Mouse (Mus musculus) embryonic stem cell, embryonic (primary cell): ENCODE measurements around the gene Ndufaf2.

Source experiments
- CTCF ChIA-PET, 4 experiments: fragments of 300-600 bp in 2 of 4; fragments of 350-600 bp in 2 of 4; sonication (Branson Sonifier 250); formaldehyde crosslinking; loops; one replicate each; lab custom pipeline; 2022; ENCODE audit warnings: inconsistent platforms in 2 of 4; lab: Charles Lee
- POLR2A ChIA-PET, 4 experiments: fragments of 300-600 bp in 2 of 4; fragments of 350-600 bp in 2 of 4; sonication (Branson Sonifier 250); formaldehyde crosslinking; loops; one replicate each; lab custom pipeline; 2022; ENCODE audit warnings: antibody characterized with exemption in 4 of 4, inconsistent platforms in 1 of 4; lab: Charles Lee

Ndufaf2 gene

DNA sequence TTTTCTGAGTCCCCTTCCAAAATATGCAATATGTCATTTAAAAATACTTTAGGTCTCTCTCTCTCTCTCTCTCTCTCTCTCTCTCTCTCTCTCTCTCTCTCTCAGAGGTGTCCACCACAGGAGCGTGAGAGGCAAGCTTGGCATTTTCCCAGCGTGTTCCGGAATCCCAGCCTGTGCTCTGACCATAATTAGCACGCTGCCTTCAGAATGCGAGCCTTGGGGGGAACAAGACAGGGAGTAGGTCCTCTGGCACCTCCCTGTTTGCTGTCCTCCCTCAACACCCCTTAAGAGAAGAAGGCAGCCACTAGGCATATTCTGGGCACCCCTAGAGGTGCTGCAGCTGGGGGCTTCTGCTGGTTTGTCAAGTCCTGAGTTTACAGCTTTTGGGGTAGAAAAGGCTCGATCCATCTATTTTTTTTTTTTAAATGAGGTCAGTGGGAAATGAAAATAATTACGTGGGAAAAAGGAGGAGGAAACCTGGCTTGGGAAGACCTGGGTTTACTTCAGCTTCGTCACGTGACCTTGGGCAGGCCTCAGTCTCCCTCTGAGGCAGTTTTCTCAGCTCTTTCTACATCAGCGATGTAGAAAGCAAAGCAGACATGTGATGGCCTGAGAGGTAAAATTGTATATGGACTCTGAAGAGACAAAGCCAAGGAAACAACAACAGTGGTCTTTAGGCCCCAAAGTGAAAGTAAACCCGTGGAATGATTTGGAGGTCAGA lies 187.8 kb downstream of the Ndufaf2 start:
- POLR2A ChIA-PET = no interaction called here
- CTCF ChIA-PET = interaction anchor here in 1 of 4 experiments (0.6 kb wide), 1 partner anchor 171 kb away, joined by 4 read pairs; no protein-coding TSS in a partner anchor

DNA sequence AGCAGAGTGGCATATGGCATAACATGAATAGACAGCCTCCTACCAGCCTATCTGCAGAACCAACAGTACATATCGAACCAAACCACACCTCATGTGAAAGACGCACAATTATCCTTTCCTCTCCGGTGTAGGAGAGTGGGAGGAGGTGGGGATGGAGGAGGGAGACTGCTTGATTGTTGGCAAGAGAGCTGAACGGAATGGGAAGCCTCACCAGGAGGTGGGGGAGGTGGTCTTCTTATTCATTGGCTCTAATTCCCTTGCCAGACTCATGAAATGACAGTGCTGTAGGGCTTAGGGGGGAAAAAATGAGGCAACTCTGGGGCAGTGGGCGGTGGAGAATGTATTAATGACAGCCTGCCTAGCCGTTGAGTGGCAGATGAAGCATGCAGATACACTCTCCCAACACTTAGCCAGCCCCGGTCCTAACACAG lies 188.4 kb downstream of the Ndufaf2 start:
- CTCF ChIA-PET = no interaction called here
- POLR2A ChIA-PET = no interaction called here

DNA sequence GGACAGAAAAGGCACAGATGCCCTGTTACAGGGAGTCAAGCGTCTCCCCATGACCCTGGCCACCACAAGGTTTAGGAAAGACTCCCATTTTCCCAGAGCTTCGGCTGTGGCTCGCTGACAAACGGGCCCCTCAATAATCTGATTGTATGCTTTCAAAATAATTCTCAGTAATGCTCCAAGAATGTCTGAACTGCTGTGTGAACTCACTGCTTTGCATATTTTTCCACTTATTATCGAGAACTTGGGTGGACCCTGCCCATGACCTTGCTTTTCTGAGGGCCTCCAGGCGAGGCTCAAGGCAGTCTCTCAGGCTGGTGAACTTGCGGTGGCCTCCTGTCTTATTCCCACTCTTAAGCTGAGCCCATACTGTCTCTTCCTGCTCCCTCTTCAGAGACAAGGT lies 193.8 kb downstream of the Ndufaf2 start:
- CTCF ChIA-PET = no interaction called here

DNA sequence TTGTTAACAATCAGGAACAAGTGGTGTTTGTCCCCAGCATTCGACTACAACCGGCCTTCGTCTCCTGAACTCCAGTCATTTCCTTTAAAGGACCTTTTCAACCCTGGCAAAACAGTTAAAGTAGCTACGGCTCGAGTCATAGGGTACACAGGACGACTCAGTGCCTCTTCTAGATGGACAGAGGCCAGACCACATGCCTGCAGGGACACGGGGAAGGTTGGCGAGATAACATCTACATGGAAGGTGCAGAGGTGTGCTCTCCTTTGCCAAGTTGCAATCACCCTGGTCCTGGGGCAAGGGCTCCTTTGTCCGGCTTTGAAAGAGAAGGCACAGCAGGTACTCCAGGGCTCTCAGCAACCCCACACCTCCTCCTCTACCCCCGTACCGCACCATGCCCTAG lies 195.0 kb downstream of the Ndufaf2 start:
- ChIA-PET POLR2A (no interaction called here), CTCF (no interaction called here)

More for the DNA sequence above, 193.8 kb downstream of the Ndufaf2 start:
- POLR2A ChIA-PET = interaction anchor here in 3 of 4 experiments (0.5 to 1.8 kb wide), 5 partner anchors 9 to 1028 kb away, joined by 3 to 5 read pairs (median 3); no protein-coding TSS in a partner anchor

DNA sequence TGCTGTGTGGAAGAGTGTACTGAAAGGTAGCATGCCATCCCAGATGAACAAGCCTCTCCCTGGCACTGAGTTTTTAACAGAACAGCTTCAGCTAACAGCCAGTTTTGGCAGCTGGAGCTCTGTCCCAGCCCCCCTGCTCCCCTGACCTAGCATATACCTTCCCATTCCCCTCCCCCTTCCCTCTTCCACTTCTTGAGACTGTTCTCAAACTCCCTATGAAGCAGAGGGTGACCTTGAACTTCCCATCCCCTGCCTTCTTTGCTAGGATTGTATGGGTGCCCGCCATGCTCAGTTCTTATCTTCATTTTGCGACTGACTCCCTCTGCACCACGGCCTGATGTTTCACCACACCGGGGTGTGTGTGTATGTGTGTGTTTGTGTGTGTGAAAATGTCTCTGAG lies 195.7 kb downstream of the Ndufaf2 start:
- CTCF ChIA-PET = interaction anchor here in 1 of 4 experiments (0.6 kb wide), 1 partner anchor 155 kb away, joined by 8 read pairs; no protein-coding TSS in a partner anchor
- POLR2A ChIA-PET = no interaction called here

DNA sequence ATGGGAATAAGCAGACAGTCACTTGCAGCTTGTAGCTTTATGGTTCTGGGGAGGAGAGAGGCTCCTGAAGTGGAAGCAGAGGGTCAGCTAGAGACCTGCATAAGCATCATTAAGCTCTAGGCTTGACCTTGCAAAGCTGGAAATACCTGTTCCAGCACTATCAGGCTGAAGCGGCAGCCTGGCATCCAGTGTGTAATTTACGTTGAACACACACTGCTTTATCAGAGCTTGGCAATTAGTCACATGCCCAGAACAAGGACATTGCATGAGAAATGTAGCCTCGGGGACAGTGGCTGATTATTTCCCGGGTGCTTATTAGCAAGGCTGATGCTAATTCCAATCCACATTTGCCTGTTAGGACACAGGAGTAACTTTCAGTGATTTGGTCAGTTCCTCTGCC lies 196.5 kb downstream of the Ndufaf2 start:
- POLR2A ChIA-PET = no interaction called here
- CTCF ChIA-PET = interaction anchor here in 2 of 4 experiments (0.6 kb wide), 3 partner anchors 22 to 156 kb away, joined by 5 to 8 read pairs (median 8); no protein-coding TSS in a partner anchor

DNA sequence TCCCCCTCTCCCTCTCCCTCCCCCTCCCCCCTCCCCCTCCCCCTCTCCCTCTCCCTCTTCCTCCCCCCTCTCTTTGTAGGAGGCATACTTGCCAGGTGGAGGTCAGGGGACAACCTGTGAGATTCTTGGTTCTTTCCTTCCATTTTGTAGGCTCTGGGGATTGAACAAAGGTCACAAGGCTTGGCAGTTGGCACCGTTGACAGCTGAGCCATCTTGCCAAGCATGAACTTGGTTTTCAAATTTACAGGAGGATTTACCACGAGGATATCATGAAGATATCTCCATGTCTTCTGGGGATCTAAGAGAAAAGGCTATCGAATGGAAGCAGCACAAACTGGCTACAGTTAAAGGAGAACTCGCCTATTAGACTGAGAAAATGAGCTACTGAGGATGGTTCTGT lies 196.9 kb downstream of the Ndufaf2 start:
- POLR2A ChIA-PET = no interaction called here
- CTCF ChIA-PET = interaction anchor here in 1 of 4 experiments (0.6 kb wide), 1 partner anchor 22 kb away, joined by 5 read pairs; no protein-coding TSS in a partner anchor

DNA sequence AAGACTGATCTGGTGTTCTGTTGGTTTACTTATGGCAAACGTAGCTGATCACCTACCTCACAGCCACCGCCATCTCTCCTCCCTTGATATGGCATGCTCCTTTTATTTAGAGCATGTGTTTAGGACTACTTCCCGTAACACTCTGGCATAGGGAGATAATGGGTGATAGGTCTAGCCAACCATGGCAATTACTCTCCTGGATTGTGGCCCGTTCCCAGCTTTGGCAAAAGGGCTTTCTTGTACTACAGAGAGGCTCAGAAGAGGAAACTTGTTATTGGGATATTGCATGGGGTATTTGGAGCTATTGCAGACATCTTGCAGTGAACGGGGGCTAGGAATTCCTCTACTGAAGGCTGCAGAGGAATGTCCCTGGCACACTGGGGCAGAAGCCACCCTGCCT lies 197.9 kb downstream of the Ndufaf2 start:
- ChIA-PET POLR2A (no interaction called here), CTCF (no interaction called here)

DNA sequence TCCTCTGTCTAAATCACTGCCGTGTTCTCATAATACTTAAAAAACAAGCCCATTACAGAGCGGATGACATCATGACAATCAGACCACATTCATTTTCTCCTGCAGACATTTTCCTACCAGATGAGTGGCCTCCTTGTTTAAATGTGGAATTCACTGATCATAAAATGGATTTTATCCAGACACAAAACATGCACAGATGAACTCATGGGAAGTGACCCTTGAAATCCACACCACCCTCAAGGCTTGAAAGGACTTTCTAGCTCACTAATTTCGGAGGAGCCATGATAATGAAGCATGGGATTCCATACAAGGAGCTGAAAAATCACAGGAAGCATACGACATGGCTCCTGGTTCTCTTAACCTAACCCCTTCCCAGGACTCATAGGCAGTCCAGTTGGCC lies 198.5 kb downstream of the Ndufaf2 start:
- CTCF ChIA-PET = no interaction called here
- POLR2A ChIA-PET = no interaction called here

DNA sequence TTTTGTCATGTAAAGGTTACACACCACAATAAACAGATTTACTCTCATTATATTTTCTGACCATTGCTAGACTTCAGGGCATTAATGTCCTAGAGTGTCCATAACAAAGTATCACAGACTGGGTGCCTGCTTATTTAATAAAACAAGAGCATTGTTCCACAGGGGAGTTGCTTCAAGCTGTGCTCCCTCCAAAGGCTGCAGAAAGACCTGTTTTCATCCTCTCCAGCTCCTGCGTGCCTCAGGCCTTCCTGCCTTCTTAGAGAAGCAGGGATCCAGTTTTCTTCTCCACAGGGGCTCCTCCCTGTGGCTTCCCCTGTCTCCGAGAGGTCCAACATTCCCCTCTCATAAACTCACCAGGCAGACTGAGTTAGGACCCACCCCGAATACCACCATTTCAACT lies 202.2 kb downstream of the Ndufaf2 start:
- CTCF ChIA-PET = interaction anchor here in 2 of 4 experiments (0.5 to 0.9 kb wide), 2 partner anchors 77 to 230 kb away, joined by 5 to 6 read pairs; no protein-coding TSS in a partner anchor
- POLR2A ChIA-PET = interaction anchor here in 3 of 4 experiments (0.6 to 2.4 kb wide), 21 partner anchors 9 to 348 kb away, joined by 3 to 23 read pairs (median 4); partner anchors contain the start of genes Ercc8 (in 1 of the 3), Ndufaf2 (in 1 of the 3) and Smim15 (in 1 of the 3)

DNA sequence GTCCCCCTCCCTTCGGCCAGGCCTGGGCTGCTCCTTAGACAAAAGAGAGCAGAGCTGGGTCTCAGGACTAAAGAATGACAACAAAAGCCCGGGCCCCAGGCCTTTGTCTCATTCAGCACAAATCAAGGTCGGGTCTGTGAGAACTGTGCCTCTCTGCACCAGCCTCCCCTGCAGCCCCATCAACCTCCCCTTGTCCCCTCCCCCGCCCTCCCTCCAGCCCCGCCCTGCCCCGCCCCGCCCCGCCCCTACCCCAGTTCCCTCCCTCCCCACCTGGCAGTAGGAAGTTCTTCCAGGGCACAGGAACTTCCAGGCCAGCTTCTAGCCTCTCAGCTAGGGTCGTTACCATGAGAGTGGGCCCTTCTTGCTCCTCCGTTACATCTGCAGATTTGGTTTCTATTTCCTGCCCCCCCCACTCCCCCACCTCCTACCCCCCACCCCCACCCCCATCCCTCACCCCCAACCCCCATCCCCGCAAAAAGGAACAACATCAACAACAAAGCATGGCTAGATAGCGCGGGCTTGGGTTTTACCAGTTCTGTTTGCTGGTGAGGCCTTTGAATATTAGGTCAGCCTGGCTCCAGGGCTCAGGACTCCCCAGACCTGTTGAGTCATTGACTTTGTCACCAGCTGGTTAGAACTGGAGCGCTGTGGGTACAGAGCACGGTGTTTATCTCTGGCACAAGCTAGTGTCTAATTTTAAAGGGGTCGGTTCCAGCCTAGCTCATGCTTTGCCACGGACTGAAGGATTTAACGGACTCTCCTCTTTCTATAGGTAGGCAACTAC lies 202.9 kb downstream of the Ndufaf2 start:
- POLR2A ChIA-PET = interaction anchor here (0.6 to 2.4 kb wide), 62 partner anchors 9 to 1307 kb away, joined by 3 to 23 read pairs (median 4); partner anchors contain the start of genes Smim15 (in 2 of the 4), Ercc8 (in 1 of the 4) and Ndufaf2 (in 1 of the 4)
- CTCF ChIA-PET = interaction anchor here in 3 of 4 experiments (0.5 to 1.1 kb wide), 5 partner anchors 77 to 229 kb away, joined by 4 to 8 read pairs (median 5); no protein-coding TSS in a partner anchor

DNA sequence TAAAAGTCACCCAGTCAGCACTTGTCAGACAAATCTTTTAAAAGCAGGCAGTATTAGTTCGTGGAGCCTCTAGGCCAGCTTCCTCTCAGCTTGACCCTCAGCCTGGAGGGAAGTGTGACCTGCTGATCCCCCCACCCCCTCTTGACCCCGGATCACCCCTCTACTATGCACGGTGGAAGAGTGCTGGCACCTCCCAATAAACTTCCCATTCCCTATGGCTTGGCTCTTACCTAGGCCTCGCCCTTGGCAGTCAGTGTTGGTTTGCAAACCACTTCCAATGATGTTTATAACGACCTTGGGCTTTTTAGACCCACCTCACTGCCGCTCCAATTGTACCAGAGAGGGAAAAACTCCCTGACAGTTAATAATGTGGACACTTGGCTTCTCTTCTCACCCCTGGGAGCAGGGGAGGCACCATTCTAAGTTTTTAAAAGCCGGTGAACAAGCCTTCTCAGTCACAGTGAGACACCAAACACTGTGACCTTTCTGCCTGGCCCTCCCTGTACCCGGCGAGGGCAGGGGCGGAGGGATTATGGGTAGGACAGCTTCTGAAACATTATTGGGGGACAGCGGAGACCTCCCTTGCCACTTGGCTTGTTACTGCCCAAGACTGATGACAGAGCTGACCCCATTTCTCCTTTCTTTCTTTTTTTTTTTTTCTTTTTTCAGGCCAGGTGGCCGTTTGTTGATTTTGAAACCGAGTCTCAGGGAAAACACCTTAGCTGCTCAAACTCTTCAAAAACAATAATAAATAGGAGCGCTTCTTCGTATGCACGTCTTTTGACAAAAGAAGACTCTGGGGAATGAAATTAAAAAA lies 203.8 kb downstream of the Ndufaf2 start:
- CTCF ChIA-PET = interaction anchor here in 2 of 4 experiments (1.0 to 1.1 kb wide), 2 partner anchors 174 to 197 kb away, joined by 4 to 8 read pairs; no protein-coding TSS in a partner anchor

DNA sequence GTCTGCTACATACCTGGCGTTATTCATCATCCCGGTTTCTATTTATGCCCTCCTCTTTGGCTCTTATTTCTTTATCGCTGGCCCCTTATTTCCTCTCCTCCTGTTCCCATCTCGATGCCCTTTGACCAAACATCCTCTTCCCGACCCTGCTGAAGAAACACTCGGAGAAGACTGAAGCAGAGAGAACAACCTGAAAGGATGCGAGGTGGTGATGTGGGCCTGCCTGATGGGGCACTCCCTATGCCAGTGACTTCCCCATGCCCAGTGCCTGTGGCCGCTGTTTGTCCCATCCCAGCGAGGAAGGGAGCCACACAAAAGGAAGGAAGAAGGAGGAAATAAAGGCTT lies 204.4 kb downstream of the Ndufaf2 start:
- ChIA-PET POLR2A (interaction anchor here in 2 of 4 experiments (1.5 to 2.4 kb wide), 3 partner anchors 9 to 16 kb away, joined by 4 to 23 read pairs (median 10); no protein-coding TSS in a partner anchor), CTCF (no interaction called here)

More for the DNA sequence above, 203.8 kb downstream of the Ndufaf2 start:
- POLR2A ChIA-PET = interaction anchor here (0.6 to 2.4 kb wide), 47 partner anchors 10 to 1307 kb away, joined by 3 to 23 read pairs (median 4); partner anchors contain the start of genes Smim15 (in 2 of the 4), Ercc8 (in 1 of the 4) and Ndufaf2 (in 1 of the 4)
